Mouse (Mus musculus) neural tube, embryonic 14.5 days (tissue): ENCODE measurements around the gene Lmx1a. TPM values are rescaled to one million over a fixed set of nuclear protein-coding genes. Genes with fewer than 3 reads are reported as not detected.

ENCODE experiments used
- ATAC-seq: fragments of 200-750 bp; cut with Nextera tagmentation; 2 replicates; pipeline ENCODE4 v1.8.0; 2017; ENCODE audit warnings: low read depth, mild to moderate bottlenecking, moderate TSS enrichment, moderate library complexity
- H3K27ac ChIP-seq: fragments of 300-500 bp; sonication (generic); 2 replicates; pipeline ENCODE4 v1.5.1; 2014; ENCODE audit warnings: low read depth, mild to moderate bottlenecking, control low read depth, low read length, moderate library complexity, mixed read lengths
- H3K27me3 ChIP-seq: fragments of 300-500 bp; sonication (generic); 2 replicates; pipeline ENCODE4 v1.6.1; 2014; ENCODE audit warnings: low read length; ENCODE audit not compliant: control insufficient read depth, insufficient read depth
- H3K36me3 ChIP-seq: fragments of 300-500 bp; sonication (generic); 2 replicates; pipeline ENCODE4 v1.6.1; 2014; ENCODE audit warnings: low read length, mixed read lengths; ENCODE audit not compliant: control insufficient read depth, insufficient read depth
- H3K4me1 ChIP-seq: fragments of 300-500 bp; sonication (generic); 2 replicates; pipeline ENCODE4 v1.6.1; 2014; ENCODE audit warnings: low read length; ENCODE audit not compliant: control insufficient read depth, insufficient read depth
- H3K4me2 ChIP-seq: fragments of 300-500 bp; sonication (generic); 2 replicates; pipeline ENCODE4 v1.6.1; 2014; ENCODE audit warnings: mild to moderate bottlenecking, low read depth, low read length, control low read depth
- H3K4me3 ChIP-seq: fragments of 300-500 bp; sonication (generic); 2 replicates; pipeline ENCODE4 v1.5.1; 2014; ENCODE audit warnings: low read depth, low read length, control low read depth, mixed read lengths
- H3K9ac ChIP-seq: fragments of 300-500 bp; sonication (generic); replicated peaks from 2 replicates; pipeline ENCODE4 v1.6.1; 2014; ENCODE audit warnings: low read depth, mild to moderate bottlenecking, control low read depth, low read length, mixed read lengths
- H3K9me3 ChIP-seq: fragments of 300-500 bp; sonication (generic); 2 replicates; pipeline ENCODE4 v1.6.1; 2016; ENCODE audit warnings: low read length; ENCODE audit not compliant: control insufficient read depth
- WGBS: fragments of 180-500 bp; shearing (Covaris S2); extraction: QIAGEN DNeasy Blood & Tissue Kit; methylation state at CpG from one replicate; pipeline ENCODE4 v1.1.7; 2014; 5-methylcytosine and 5-hydroxymethylcytosine counted together
- polyA plus RNA-seq: library from polyadenylated mRNA; unstranded; fragments of >200 nt; fragmentation: Nextera tagmentation; extraction: Ambion mirVana; gene quantifications from 2 replicates; pipeline ENCODE4 v1.2.1, GENCODE M21; 2014

Lmx1a gene
- polyA plus RNA-seq, 1 experiment from 2014 or later = 0.25 TPM

GRCm38 (mm10) chr1:167760307-167760706 is 71.3 kb downstream of the Lmx1a start:
- no peaks in the 10 kb centered on the region for H3K36me3 ChIP-seq
- WGBS = 91% methylated on average over 10 of the region's 10 CpGs
- H3K27ac ChIP-seq = no peak overlapping the region
- no peak overlapping the region for H3K4me2 ChIP-seq
- H3K9ac ChIP-seq = no peak overlapping the region
- H3K4me3 ChIP-seq = no peak overlapping the region
- no peaks in the 10 kb centered on the region for H3K9me3 ChIP-seq
- peaks cover 13% of the 10 kb centered on the region; the same call in 1 of the 2 replicates for H3K4me1 ChIP-seq
- peaks cover 13% of the 10 kb centered on the region; the same call in 1 of the 2 replicates for H3K27me3 ChIP-seq
- ATAC-seq = no peak

- Histone ChIP-seq H3K9ac (no peak overlapping the region), H3K27ac (no peak overlapping the region)
- peak; percentile 36 for ATAC-seq
Observed at GRCm38 (mm10) chr1:167761785-167762223, 72.8 kb downstream of the Lmx1a start.

GRCm38 (mm10) chr1:167766619-167767018 is 77.6 kb downstream of the Lmx1a start:
- ATAC-seq = no peak
- H3K9ac ChIP-seq = no peak overlapping the region
- H3K4me3 ChIP-seq = no peak overlapping the region
- no peaks in the 10 kb centered on the region for H3K9me3 ChIP-seq
- peaks cover 7% of the 10 kb centered on the region; the same call in 1 of the 2 replicates for H3K27me3 ChIP-seq
- H3K27ac ChIP-seq = no peak overlapping the region
- H3K4me2 ChIP-seq = no peak overlapping the region
- no peaks in the 10 kb centered on the region for H3K4me1 ChIP-seq
- H3K36me3 ChIP-seq = no peaks in the 10 kb centered on the region
- 59% methylated on average over 4 of the region's 4 CpGs for WGBS

More at GRCm38 (mm10) chr1:167761785-167762223, 72.8 kb downstream of the Lmx1a start:
- Histone ChIP-seq H3K4me3 (no peak overlapping the region), H3K4me1 (peaks cover 13% of the 10 kb centered on the region; the same call in 1 of the 2 replicates), H3K4me2 (peak overlapping the region; percentile 14; the same call in 1 of the 2 replicates), H3K36me3 (no peaks in the 10 kb centered on the region), H3K27me3 (peaks cover 11% of the 10 kb centered on the region; the same call in 1 of the 2 replicates), H3K9me3 (no peaks in the 10 kb centered on the region)
- 3% methylated on average over 13 of the region's 13 CpGs for WGBS

- no peak overlapping the region for H3K4me3 ChIP-seq
- H3K27me3 ChIP-seq = no peaks in the 10 kb centered on the region
- no peak overlapping the region for H3K9ac ChIP-seq
- H3K4me2 ChIP-seq = no peak overlapping the region
- no peaks in the 10 kb centered on the region for H3K9me3 ChIP-seq
- no peak for ATAC-seq
- WGBS = 85% methylated on average over 7 of the region's 7 CpGs
- no peak overlapping the region for H3K27ac ChIP-seq
- H3K36me3 ChIP-seq = no peaks in the 10 kb centered on the region
- H3K4me1 ChIP-seq = no peaks in the 10 kb centered on the region
Observed at GRCm38 (mm10) chr1:167770457-167770856, 81.4 kb downstream of the Lmx1a start.

GRCm38 (mm10) chr1:167779766-167780488 is 90.9 kb downstream of the Lmx1a start:
- Histone ChIP-seq H3K4me3 (no peak overlapping the region), H3K27me3 (no peaks in the 10 kb centered on the region), H3K36me3 (no peaks in the 10 kb centered on the region), H3K27ac (no peak overlapping the region), H3K9me3 (no peaks in the 10 kb centered on the region), H3K4me1 (no peaks in the 10 kb centered on the region), H3K9ac (no peak overlapping the region), H3K4me2 (no peak overlapping the region)
- no peak for ATAC-seq
- WGBS = 83% methylated on average over 4 of the region's 5 CpGs

- ATAC-seq = peak; percentile 51; the same call in 1 of the 2 replicates
- Histone ChIP-seq H3K27ac (no peak overlapping the region), H3K4me2 (no peak overlapping the region), H3K36me3 (no peaks in the 10 kb centered on the region), H3K9me3 (no peaks in the 10 kb centered on the region), H3K9ac (no peak overlapping the region), H3K4me1 (no peaks in the 10 kb centered on the region), H3K27me3 (no peaks in the 10 kb centered on the region), H3K4me3 (no peak overlapping the region)
- WGBS = 40% methylated on average over 10 of the region's 10 CpGs
Observed at GRCm38 (mm10) chr1:167781787-167782484, 92.9 kb downstream of the Lmx1a start.

- no peaks in the 10 kb centered on the region for H3K4me1 ChIP-seq
- 81% methylated on average over 2 of the region's 2 CpGs for WGBS
- ATAC-seq = no peak
- H3K36me3 ChIP-seq = no peaks in the 10 kb centered on the region
- H3K9ac ChIP-seq = no peak overlapping the region
- H3K9me3 ChIP-seq = no peaks in the 10 kb centered on the region
- no peak overlapping the region for H3K4me3 ChIP-seq
- no peaks in the 10 kb centered on the region for H3K27me3 ChIP-seq
- H3K4me2 ChIP-seq = no peak overlapping the region
- H3K27ac ChIP-seq = no peak overlapping the region
Observed at GRCm38 (mm10) chr1:167784067-167784466, 95.0 kb downstream of the Lmx1a start.

- Histone ChIP-seq H3K4me3 (no peak overlapping the region), H3K27ac (no peak overlapping the region), H3K36me3 (no peaks in the 10 kb centered on the region), H3K27me3 (no peaks in the 10 kb centered on the region), H3K4me1 (0 out of 2 replicates have a peak, but pooled peaks cover 2% of the 10 kb centered on the region), H3K9ac (no peak overlapping the region), H3K9me3 (no peaks in the 10 kb centered on the region), H3K4me2 (no peak overlapping the region)
- 22% methylated on average over 12 of the region's 12 CpGs for WGBS
- peak; percentile 23; the same call in 1 of the 2 replicates for ATAC-seq
Observed at GRCm38 (mm10) chr1:167788684-167789413, 99.8 kb downstream of the Lmx1a start.
